Mouse (Mus musculus) hindbrain, embryonic 16.5 days (tissue): ENCODE results near the gene Pycr1. TPM values are rescaled to one million over a fixed set of nuclear protein-coding genes. Genes with fewer than 3 reads are reported as not detected.
A peak's percentile ranks its signal among the peaks of the same experiment; 100 is the strongest.

Source experiments
- ATAC-seq: fragments of 200-750 bp; cut with Nextera tagmentation; 2 replicates; pipeline ENCODE4 v1.8.0; 2017; ENCODE audit warnings: moderate TSS enrichment, moderate library complexity
- H3K27ac ChIP-seq: fragments of 300-500 bp; sonication (generic); 2 replicates; pipeline ENCODE4 v1.5.1; 2014; ENCODE audit warnings: low read depth, mild to moderate bottlenecking, control low read depth, low read length, moderate library complexity
- H3K27me3 ChIP-seq: fragments of 300-500 bp; sonication (generic); replicated peaks from 2 replicates; pipeline ENCODE4 v1.6.1; 2014; ENCODE audit warnings: low read length; ENCODE audit not compliant: control insufficient read depth, insufficient read depth
- H3K36me3 ChIP-seq: fragments of 300-500 bp; sonication (generic); 2 replicates; pipeline ENCODE4 v1.6.1; 2014; ENCODE audit warnings: mild to moderate bottlenecking, low read length, moderate library complexity, mixed read lengths; ENCODE audit not compliant: control insufficient read depth, insufficient read depth
- H3K4me1 ChIP-seq: fragments of 300-500 bp; sonication (generic); 2 replicates; pipeline ENCODE4 v1.6.1; 2014; ENCODE audit warnings: low read depth, low read length; ENCODE audit not compliant: control insufficient read depth, insufficient read depth
- H3K4me2 ChIP-seq: fragments of 300-500 bp; sonication (generic); 2 replicates; pipeline ENCODE4 v1.6.1; 2014; ENCODE audit warnings: mild to moderate bottlenecking, low read length, control low read depth, moderate library complexity
- H3K4me3 ChIP-seq: fragments of 300-500 bp; sonication (generic); 2 replicates; pipeline ENCODE4 v1.5.1; 2014; ENCODE audit warnings: mild to moderate bottlenecking, low read length, control low read depth, moderate library complexity
- H3K9ac ChIP-seq: fragments of 300-500 bp; sonication (generic); 2 replicates; pipeline ENCODE4 v1.6.1; 2014; ENCODE audit warnings: low read depth, mild to moderate bottlenecking, control low read depth, low read length, moderate library complexity
- H3K9me3 ChIP-seq: fragments of 300-500 bp; sonication (generic); 2 replicates; pipeline ENCODE4 v1.6.1; 2014; ENCODE audit warnings: mild to moderate bottlenecking, low read length, moderate library complexity; ENCODE audit not compliant: control insufficient read depth
- WGBS: fragments of 180-500 bp; shearing (Covaris S2); extraction: QIAGEN DNeasy Blood & Tissue Kit; methylation state at CpG from one replicate; pipeline ENCODE4 v1.1.7; 2014; 5-methylcytosine and 5-hydroxymethylcytosine counted together
- polyA plus RNA-seq: library from polyadenylated mRNA; unstranded; fragments of >200 nt; fragmentation: Nextera tagmentation; extraction: Ambion mirVana; gene quantifications from 2 replicates; pipeline ENCODE4 v1.2.1, GENCODE M21; 2015

Gene Pycr1
- polyA plus RNA-seq, 1 experiment from 2014 or later, result 18.0 TPM

- Histone ChIP-seq H3K9ac (no peak overlapping the region), H3K4me2 (peak overlapping the region; percentile 96; the same call in 1 of the 2 replicates), H3K4me3 (no peak overlapping the region), H3K4me1 (peaks cover 31% of the 10 kb centered on the region), H3K9me3 (no peaks in the 10 kb centered on the region), H3K36me3 (peaks cover 12% of the 10 kb centered on the region), H3K27ac (peak overlapping the region; percentile 41; the same call in 1 of the 2 replicates), H3K27me3 (no peaks in the 10 kb centered on the region)
- ATAC-seq, result no peak
- 36% methylated on average over 7 of the region's 7 CpGs for WGBS
Observed at GRCm38 (mm10) chr11:120630881-120631725, 12.5 kb downstream of the Pycr1 start.

- Histone ChIP-seq H3K4me2 (no peak overlapping the region; the same call in 1 of the 2 replicates), H3K27me3 (no peaks in the 10 kb centered on the region), H3K4me3 (peak overlapping the region; percentile 11; the same call in 1 of the 2 replicates), H3K27ac (peak overlapping the region; percentile 48), H3K9me3 (no peaks in the 10 kb centered on the region), H3K4me1 (peaks cover 32% of the 10 kb centered on the region), H3K9ac (peak overlapping the region; percentile 52), H3K36me3 (peaks cover 12% of the 10 kb centered on the region)
- WGBS, result 38% methylated on average over 5 of the region's 5 CpGs
- no peak for ATAC-seq
Observed at GRCm38 (mm10) chr11:120630401-120630871, 13.1 kb downstream of the Pycr1 start.

- H3K9ac ChIP-seq, result peak overlapping the region; percentile 52
- H3K4me1 ChIP-seq, result peaks cover 36% of the 10 kb centered on the region
- peak overlapping the region; percentile 11; the same call in 1 of the 2 replicates for H3K4me3 ChIP-seq
- H3K36me3 ChIP-seq, result peaks cover 12% of the 10 kb centered on the region
- H3K9me3 ChIP-seq, result no peaks in the 10 kb centered on the region
- WGBS, result 40% methylated on average over 3 of the region's 7 CpGs
- no peak for ATAC-seq
- H3K4me2 ChIP-seq, result peak overlapping the region; percentile 27
- H3K27ac ChIP-seq, result peak overlapping the region; percentile 48; the same call in 1 of the 2 replicates
- no peaks in the 10 kb centered on the region for H3K27me3 ChIP-seq
Observed at GRCm38 (mm10) chr11:120629911-120630310, 13.7 kb downstream of the Pycr1 start.

- Histone ChIP-seq H3K27me3 (no peaks in the 10 kb centered on the region), H3K4me1 (peaks cover 36% of the 10 kb centered on the region), H3K9me3 (no peaks in the 10 kb centered on the region), H3K4me3 (no peak overlapping the region), H3K27ac (peak overlapping the region; percentile 48; the same call in 1 of the 2 replicates), H3K9ac (no peak overlapping the region), H3K4me2 (no peak overlapping the region; the same call in 1 of the 2 replicates), H3K36me3 (peaks cover 12% of the 10 kb centered on the region)
- no peak for ATAC-seq
- 78% methylated on average over 23 of the region's 23 CpGs for WGBS
Observed at GRCm38 (mm10) chr11:120629341-120629730, 14.2 kb downstream of the Pycr1 start.

- Histone ChIP-seq H3K27me3 (no peaks in the 10 kb centered on the region), H3K4me2 (no peak overlapping the region)
- WGBS, result 95% methylated on average over 23 of the region's 23 CpGs
Observed at GRCm38 (mm10) chr11:120628601-120629340, 14.8 kb downstream of the Pycr1 start.

GRCm38 (mm10) chr11:120627468-120628300 is 15.9 kb downstream of the Pycr1 start:
- peaks cover 46% of the 10 kb centered on the region for H3K4me1 ChIP-seq
- WGBS, result 80% methylated on average over 22 of the region's 22 CpGs

More at GRCm38 (mm10) chr11:120628601-120629340, 14.8 kb downstream of the Pycr1 start:
- Histone ChIP-seq H3K36me3 (peaks cover 12% of the 10 kb centered on the region), H3K4me1 (peaks cover 41% of the 10 kb centered on the region), H3K27ac (no peak overlapping the region), H3K9ac (no peak overlapping the region), H3K9me3 (no peaks in the 10 kb centered on the region), H3K4me3 (no peak overlapping the region)
- no peak for ATAC-seq

GRCm38 (mm10) chr11:120626785-120627467 is 16.6 kb downstream of the Pycr1 start:
- Histone ChIP-seq H3K4me3 (no peak overlapping the region), H3K9ac (no peak overlapping the region), H3K27ac (no peak overlapping the region), H3K4me2 (no peak overlapping the region), H3K4me1 (peaks cover 40% of the 10 kb centered on the region), H3K9me3 (no peaks in the 10 kb centered on the region), H3K27me3 (no peaks in the 10 kb centered on the region), H3K36me3 (peaks cover 19% of the 10 kb centered on the region)
- ATAC-seq, result no peak
- whole genome bisulfite sequencing, result 93% methylated on average over 11 of the region's 11 CpGs

More at GRCm38 (mm10) chr11:120627468-120628300, 15.9 kb downstream of the Pycr1 start:
- ATAC-seq, result no peak
- H3K9me3 ChIP-seq, result no peaks in the 10 kb centered on the region
- H3K27me3 ChIP-seq, result no peaks in the 10 kb centered on the region
- H3K4me3 ChIP-seq, result no peak overlapping the region
- no peak overlapping the region for H3K9ac ChIP-seq
- no peak overlapping the region for H3K27ac ChIP-seq
- H3K36me3 ChIP-seq, result peaks cover 16% of the 10 kb centered on the region
- no peak overlapping the region for H3K4me2 ChIP-seq

GRCm38 (mm10) chr11:120625152-120625775 is 18.3 kb downstream of the Pycr1 start, which contains the start of gene Sirt7:
Gene Sirt7 (minus strand): TSS chr11:120625240.
- Histone ChIP-seq H3K36me3 (peaks cover 25% of the 10 kb centered on the region), H3K4me3 (peak within 1 kb of the TSS; percentile 89)
- 16% methylated on average over 5 of the region's 5 CpGs for WGBS

More at GRCm38 (mm10) chr11:120625152-120625775, 18.3 kb downstream of the Pycr1 start, which contains the start of gene Sirt7:
- Histone ChIP-seq H3K27ac (peak within 1 kb of the TSS; percentile 86), H3K4me1 (peaks cover 24% of the 10 kb centered on the region), H3K9me3 (no peaks in the 10 kb centered on the region), H3K27me3 (no peaks in the 10 kb centered on the region), H3K4me2 (peak within 1 kb of the TSS; percentile 97), H3K9ac (peak within 1 kb of the TSS; percentile 85)
- ATAC-seq, result peak; percentile 24
